Mouse (Mus musculus) testis, postnatal 10 days (tissue): ENCODE measurements around the gene Serpina1f.
"Not testable (repeated sequence)": the region's sequence is repeated elsewhere in the genome, so short reads cannot be mapped to it uniquely, and the experiment has no call there.

Experiments
- DNase-seq: peaks from one replicate; pipeline ENCODE4 v3.0.0; 2021; ENCODE audit warnings: low spot score

The Serpina1f gene

GRCm38 (mm10) chr12:103695429-103695828 lies at the start of gene Serpina1f:
Gene Serpina1f, minus strand, starts transcription at chr12:103695529.
- no peak for DNase-seq

- DNase-seq: not testable (repeated sequence)
These were observed 42.7 kb upstream of the Serpina1f start for GRCm38 (mm10) chr12:103737791-103738580.

- DNase-seq: not testable (repeated sequence)
These were observed 40.2 kb upstream of the Serpina1f start for GRCm38 (mm10) chr12:103735566-103735965.

- DNase-seq: not testable (repeated sequence)
These were observed 39.8 kb upstream of the Serpina1f start for GRCm38 (mm10) chr12:103735101-103735500.

- no peak for DNase-seq
These were observed 16.2 kb upstream of the Serpina1f start for GRCm38 (mm10) chr12:103711537-103711936.

- no peak for DNase-seq
These were observed 15.1 kb upstream of the Serpina1f start for GRCm38 (mm10) chr12:103710405-103710804.

- DNase-seq: no peak
These were observed 10.8 kb upstream of the Serpina1f start for GRCm38 (mm10) chr12:103706113-103706512.

- no peak for DNase-seq
These were observed 10.2 kb upstream of the Serpina1f start for GRCm38 (mm10) chr12:103705547-103705946.

- no peak for DNase-seq
These were observed 4.9 kb upstream of the Serpina1f start for GRCm38 (mm10) chr12:103700144-103700750.

GRCm38 (mm10) chr12:103688221-103688814 lies 7.0 kb downstream of the Serpina1f start:
- no peak for DNase-seq

- no peak for DNase-seq
These were observed 8.3 kb downstream of the Serpina1f start for GRCm38 (mm10) chr12:103687021-103687420.

GRCm38 (mm10) chr12:103686050-103686449 lies 9.3 kb downstream of the Serpina1f start:
- no peak for DNase-seq

GRCm38 (mm10) chr12:103685386-103685785 lies 9.9 kb downstream of the Serpina1f start:
- DNase-seq: no peak

- DNase-seq: no peak
These were observed 11.6 kb downstream of the Serpina1f start for GRCm38 (mm10) chr12:103683775-103684174.

GRCm38 (mm10) chr12:103681739-103682138 lies 13.6 kb downstream of the Serpina1f start:
- no peak for DNase-seq

GRCm38 (mm10) chr12:103681169-103681568 lies 14.2 kb downstream of the Serpina1f start:
- DNase-seq: no peak

GRCm38 (mm10) chr12:103679853-103680252 lies 15.5 kb downstream of the Serpina1f start:
- DNase-seq: not testable (repeated sequence)

GRCm38 (mm10) chr12:103676039-103676438 lies 19.3 kb downstream of the Serpina1f start, which contains the start of gene Serpina16:
Gene Serpina16, minus strand, starts transcription at chr12:103676139.
- no peak for DNase-seq

GRCm38 (mm10) chr12:103673179-103673578 lies 22.1 kb downstream of the Serpina1f start:
- no peak for DNase-seq

GRCm38 (mm10) chr12:103671483-103671882 lies 23.8 kb downstream of the Serpina1f start:
- no peak for DNase-seq

GRCm38 (mm10) chr12:103670964-103671363 lies 24.4 kb downstream of the Serpina1f start:
- no peak for DNase-seq

- DNase-seq: no peak
These were observed 25.0 kb downstream of the Serpina1f start for GRCm38 (mm10) chr12:103670344-103670743.

GRCm38 (mm10) chr12:103665286-103665685 lies 30.0 kb downstream of the Serpina1f start:
- DNase-seq: no peak
